In the genomic region with DNA sequence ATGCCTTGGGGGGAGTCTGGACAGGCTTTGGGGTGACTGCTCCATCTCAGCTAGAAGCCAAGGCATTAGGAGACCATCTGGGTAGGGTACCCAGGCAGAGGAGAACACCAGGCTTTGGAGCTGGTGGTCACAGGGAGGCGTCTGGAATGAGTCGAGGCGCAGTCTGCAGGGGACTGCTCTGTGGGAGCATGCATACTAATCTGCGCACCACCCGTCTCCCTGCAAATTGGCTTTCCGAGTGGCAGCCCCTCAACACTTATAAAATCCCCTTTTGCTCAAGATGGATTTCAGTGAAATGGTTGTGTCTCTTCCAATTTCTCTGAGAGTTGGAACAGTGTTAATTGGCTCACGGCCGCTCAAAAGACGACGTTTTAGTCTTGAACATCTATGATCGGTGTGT, we compare ENCODE assay signal across 17 mouse cellular contexts. TPM values are rescaled to one million over a fixed set of nuclear protein-coding genes. Genes with fewer than 3 reads are reported as not detected.
A peak's percentile ranks its signal among the peaks of the same experiment; 100 is the strongest.
DNase-seq lines count a peak whose midpoint lies in the region; ATAC-seq and TF ChIP-seq lines count a peak whose summit lies in the region.
"Had no signal": no experiment of that assay in that cellular context is flagged by ENCODE, and none has a peak within 500 bp of the region (broad histone marks: within the 10 kb centered on the region; RNA-seq: fewer than 3 reads in every experiment).

No protein-coding gene starts in this region.

- 55% methylated on average over 11 of the region's 11 CpGs for WGBS in hindbrain, embryonic 15.5 days
- 80% methylated on average over 11 of the region's 11 CpGs for WGBS in hindbrain, embryonic 10.5 days
- 53% methylated on average over 11 of the region's 11 CpGs for WGBS in forebrain, embryonic 11.5 days
- 67% methylated on average over 11 of the region's 11 CpGs for WGBS in midbrain, embryonic 15.5 days
- 87% methylated on average over 11 of the region's 11 CpGs for WGBS in thymus, adult 2 months

- no peak overlapping the region for H3K27ac ChIP-seq in hindbrain, embryonic 15.5 days (replicated peaks)
- H3K27ac ChIP-seq in hindbrain, embryonic 10.5 days = no peak overlapping the region
- H3K27ac ChIP-seq in forebrain, embryonic 11.5 days (ENCODE audit: low read depth, low read length) = no peak overlapping the region
- H3K27ac ChIP-seq in midbrain, embryonic 15.5 days = no peak overlapping the region
- no peak overlapping the region for H3K27ac ChIP-seq in thymus, adult 2 months (ENCODE audit: control insufficient read depth, insufficient read depth, low read length)
- H3K27ac ChIP-seq: heart, embryonic 13.5 days; liver, embryonic 13.5 days; stomach, embryonic 15.5 days had no signal

- H3K27me3 ChIP-seq in hindbrain, embryonic 15.5 days = peaks cover 9% of the 10 kb centered on the region; the same call in 1 of the 2 replicates
- peaks cover 72% of the 10 kb centered on the region for H3K27me3 ChIP-seq in hindbrain, embryonic 10.5 days (ENCODE audit: insufficient read depth, poor library complexity, severe bottlenecking)
- H3K27me3 ChIP-seq in forebrain, embryonic 11.5 days (ENCODE audit: control insufficient read depth, insufficient read depth, low read length) = peaks cover 3% of the 10 kb centered on the region; the same call in 1 of the 2 replicates
- H3K27me3 ChIP-seq in midbrain, embryonic 15.5 days (replicated peaks) = peaks cover 16% of the 10 kb centered on the region
- H3K27me3 ChIP-seq in thymus, adult 2 months (ENCODE audit: control insufficient read depth, insufficient read depth, low read length) = peaks cover 3% of the 10 kb centered on the region; the same call in 1 of the 2 replicates

- TF ChIP-seq CTCF in thymus, adult 2 months (IDR thresholded peaks at IDR 0.05; ENCODE audit: borderline replicate concordance, control insufficient read depth, extremely low read depth, insufficient read depth, low read length, poor library complexity) = no peak

- no peak overlapping the region for H3K9ac ChIP-seq in hindbrain, embryonic 15.5 days
- H3K9ac ChIP-seq in forebrain, embryonic 11.5 days (ENCODE audit: low read length) = peak overlapping the region; percentile 44
- no peak overlapping the region for H3K9ac ChIP-seq in midbrain, embryonic 15.5 days
- H3K9ac ChIP-seq: heart, embryonic 13.5 days; liver, embryonic 13.5 days; stomach, embryonic 15.5 days had no signal

- H3K4me3 ChIP-seq in hindbrain, embryonic 15.5 days = peak overlapping the region; percentile 64; the same call in 1 of the 2 replicates
- H3K4me3 ChIP-seq in hindbrain, embryonic 10.5 days = no peak overlapping the region
- H3K4me3 ChIP-seq in forebrain, embryonic 11.5 days (ENCODE audit: low read depth, low read length) = peak overlapping the region; percentile 76
- H3K4me3 ChIP-seq in midbrain, embryonic 15.5 days = 0 out of 2 replicates have a peak overlapping the region, but pooled peaks have one; percentile 63
- H3K4me3 ChIP-seq in thymus, adult 2 months (ENCODE audit: control insufficient read depth, insufficient read depth, low read length) = no peak overlapping the region
- H3K4me3 ChIP-seq: liver, embryonic 13.5 days; stomach, embryonic 15.5 days had no signal

- no peak for TF ChIP-seq POLR2A in thymus, adult 2 months (IDR thresholded peaks at IDR 0.05; ENCODE audit: control insufficient read depth, extremely low read depth, insufficient read depth, low read length, poor library complexity)

- peak overlapping the region; percentile 97 for H3K4me2 ChIP-seq in hindbrain, embryonic 15.5 days
- peak overlapping the region; percentile 81 for H3K4me2 ChIP-seq in forebrain, embryonic 11.5 days (ENCODE audit: low read depth, low read length, severe bottlenecking)
- H3K4me2 ChIP-seq in midbrain, embryonic 15.5 days = peak overlapping the region; percentile 97
- H3K4me2 ChIP-seq: heart, embryonic 13.5 days; liver, embryonic 13.5 days; stomach, embryonic 15.5 days had no signal

- no peak for DNase-seq in hindbrain, embryonic 10.5 days (ENCODE audit: low spot score)
- DNase-seq in brain, adult 2 months (ENCODE audit: low read depth, low spot score) = peak; percentile 41
- no peak for DNase-seq in forebrain, embryonic 11.5 days (ENCODE audit: low spot score)
- no peak for DNase-seq in thymus, adult 2 months
- no peak for DNase-seq in cerebellum, adult 9-11 months
- DNase-seq: cerebellum, adult 18-20 months; kidney, adult 2 months; kidney, postnatal 36 days; left cerebral cortex, postnatal 4 days; liver, embryonic 13.5 days; lung, postnatal 10 days; spleen, adult 18-20 months had no signal

- no peaks in the 10 kb centered on the region for H3K36me3 ChIP-seq in hindbrain, embryonic 15.5 days
- no peaks in the 10 kb centered on the region for H3K36me3 ChIP-seq in hindbrain, embryonic 10.5 days
- H3K36me3 ChIP-seq in forebrain, embryonic 11.5 days (ENCODE audit: control insufficient read depth, insufficient read depth, low read length) = no peaks in the 10 kb centered on the region
- H3K36me3 ChIP-seq in midbrain, embryonic 15.5 days (replicated peaks) = no peaks in the 10 kb centered on the region
- no peaks in the 10 kb centered on the region for H3K36me3 ChIP-seq in thymus, adult 2 months (ENCODE audit: control insufficient read depth, insufficient read depth, low read length)
- H3K36me3 ChIP-seq: heart, embryonic 13.5 days; liver, embryonic 13.5 days; stomach, embryonic 15.5 days had no signal

- H3K9me3 ChIP-seq in hindbrain, embryonic 15.5 days = no peaks in the 10 kb centered on the region
- H3K9me3 ChIP-seq in hindbrain, embryonic 10.5 days = no peaks in the 10 kb centered on the region
- H3K9me3 ChIP-seq in forebrain, embryonic 11.5 days (ENCODE audit: control insufficient read depth, low read length) = no peaks in the 10 kb centered on the region
- no peaks in the 10 kb centered on the region for H3K9me3 ChIP-seq in midbrain, embryonic 15.5 days
- H3K9me3 ChIP-seq: heart, embryonic 13.5 days; liver, embryonic 13.5 days; stomach, embryonic 15.5 days had no signal

- ATAC-seq in hindbrain, embryonic 15.5 days (ENCODE audit: low FRiP score, low read depth) = no peak
- ATAC-seq in forebrain, embryonic 11.5 days (replicated peaks; ENCODE audit: low FRiP score) = no peak
- no peak for ATAC-seq in midbrain, embryonic 15.5 days (replicated peaks)
- ATAC-seq: activated CD4-positive, CD25-positive, alpha-beta regulatory T cell, adult 4 months had no signal

- H3K4me1 ChIP-seq in hindbrain, embryonic 15.5 days (replicated peaks) = peaks cover 22% of the 10 kb centered on the region
- peaks cover 26% of the 10 kb centered on the region for H3K4me1 ChIP-seq in hindbrain, embryonic 10.5 days (replicated peaks)
- H3K4me1 ChIP-seq in forebrain, embryonic 11.5 days (replicated peaks; ENCODE audit: control insufficient read depth, insufficient read depth, low read length) = peaks cover 18% of the 10 kb centered on the region
- H3K4me1 ChIP-seq in midbrain, embryonic 15.5 days = peaks cover 15% of the 10 kb centered on the region
- H3K4me1 ChIP-seq in thymus, adult 2 months (replicated peaks; ENCODE audit: control insufficient read depth, insufficient read depth, low read length) = no peaks in the 10 kb centered on the region
- H3K4me1 ChIP-seq: liver, embryonic 13.5 days had no signal

RNA-seq across cellular contexts. Expression of a gene that starts 2.0 kb away (rescaled TPM):
- 17.7 and 25.5 TPM in 2 replicates for polyA plus RNA-seq in hindbrain, embryonic 15.5 days (2015; fragmentation: Nextera tagmentation; extraction: Ambion mirVana)
- polyA plus RNA-seq in hindbrain, embryonic 10.5 days (2016; fragmentation: Nextera tagmentation; extraction: Ambion mirVana) = 5.5 TPM in 2 replicates
- 39.2 and 40.6 TPM in 2 replicates for polyA plus RNA-seq in forebrain, embryonic 11.5 days (2014; fragmentation: Nextera tagmentation; extraction: Ambion mirVana)
- polyA plus RNA-seq in midbrain, embryonic 15.5 days (2015; fragmentation: Nextera tagmentation; extraction: Ambion mirVana) = 24.8 and 25.6 TPM in 2 replicates
- polyA plus RNA-seq in thymus, adult 2 months (2012; rRNA removed) = 0.22 and 0.31 TPM in 2 replicates
- polyA plus RNA-seq: activated CD4-positive, CD25-positive, alpha-beta regulatory T cell, adult 4 months; kidney, adult 2 months had no signal

RNA-seq across cellular contexts. Expression of a gene that starts 56.5 kb away (rescaled TPM):
- 8.4 and 9.7 TPM in 2 replicates for polyA plus RNA-seq in hindbrain, embryonic 15.5 days (2015; fragmentation: Nextera tagmentation; extraction: Ambion mirVana)
- 62.6 and 70.5 TPM in 2 replicates for polyA plus RNA-seq in hindbrain, embryonic 10.5 days (2016; fragmentation: Nextera tagmentation; extraction: Ambion mirVana)
- 33.9 and 38.0 TPM in 2 replicates for polyA plus RNA-seq in forebrain, embryonic 11.5 days (2014; fragmentation: Nextera tagmentation; extraction: Ambion mirVana)
- 13.4 and 14.8 TPM in 2 replicates for polyA plus RNA-seq in midbrain, embryonic 15.5 days (2015; fragmentation: Nextera tagmentation; extraction: Ambion mirVana)
- polyA plus RNA-seq in thymus, adult 2 months (2012; rRNA removed) = 1.3 and 2.2 TPM in 2 replicates
- polyA plus RNA-seq: activated CD4-positive, CD25-positive, alpha-beta regulatory T cell, adult 4 months had no signal

Comparison
In these comparisons a context has a peak if more than half of its experiments do, and no peak if none do; other contexts are left out.
1. H3K4me3 ChIP-seq: peak in hindbrain, embryonic 15.5 days (single experiment), forebrain, embryonic 11.5 days (single experiment) and midbrain, embryonic 15.5 days (single experiment); none in hindbrain, embryonic 10.5 days (single experiment) and thymus, adult 2 months (single experiment).
2. Peak in every context shown above with its lines, with median percentiles within 50 percentile points of each other: H3K4me2 ChIP-seq.